Mouse (Mus musculus): Measurements from ENCODE around the gene Acy3. TPM values are rescaled to one million over a fixed set of nuclear protein-coding genes. Genes with fewer than 3 reads are reported as not detected.

Gene Acy3
- total RNA-seq, 2 experiments from 2014 or later: 2.0 to 2.5 TPM

DNA sequence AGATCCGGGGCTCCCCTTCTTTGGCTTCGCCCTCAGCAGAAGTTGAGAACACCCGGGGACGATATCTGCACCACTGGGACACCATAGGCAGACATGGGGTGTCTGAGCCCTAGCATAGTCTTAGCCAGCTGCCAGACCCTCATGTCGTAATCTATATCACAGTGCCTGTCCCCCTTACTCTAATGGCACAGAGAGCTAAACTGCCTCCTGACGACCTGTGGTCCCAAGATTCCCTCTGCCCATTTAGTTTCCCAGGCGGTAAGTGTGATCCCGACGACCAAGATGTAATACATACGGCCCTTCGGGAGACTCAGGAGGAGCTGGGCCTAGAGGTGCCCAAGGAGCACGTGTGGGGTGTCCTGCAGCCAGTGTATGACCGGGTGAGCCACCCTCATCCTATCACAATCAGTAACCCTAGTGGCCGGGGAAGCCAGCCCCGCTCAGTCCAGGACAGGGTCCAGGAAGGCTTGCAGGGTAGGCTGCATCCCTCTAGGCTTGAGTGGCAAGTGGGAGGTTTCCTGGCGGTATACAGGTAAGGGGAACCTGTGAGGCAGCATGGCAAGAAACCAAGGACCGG is 14.7 kb downstream of the Acy3 start:
- no peak for DNase-seq (ENCODE audit: extremely low spot score in 1 of 2, low spot score in 1 of 2)

DNA sequence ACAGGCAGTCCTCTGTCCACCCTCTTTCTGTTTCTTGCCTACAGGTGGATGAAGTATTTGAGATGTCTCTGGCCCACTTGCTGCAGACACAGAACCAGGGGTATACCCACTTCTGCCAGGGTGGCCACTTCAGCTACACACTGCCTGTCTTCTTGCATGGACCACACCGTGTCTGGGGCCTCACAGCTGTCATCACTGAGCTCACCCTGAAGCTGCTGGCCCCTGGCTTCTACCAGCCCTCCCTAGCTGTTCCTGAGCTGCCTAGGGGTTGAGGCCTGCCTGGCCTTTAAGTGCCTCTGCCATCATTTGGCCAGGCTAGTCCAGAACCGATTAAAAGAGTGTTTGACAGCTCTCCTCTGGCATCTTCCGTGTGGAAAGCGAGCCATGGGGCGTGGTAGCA is 15.4 kb downstream of the Acy3 start:
- DNase-seq (ENCODE audit: extremely low spot score in 1 of 2, low spot score in 1 of 2): no peak

DNA sequence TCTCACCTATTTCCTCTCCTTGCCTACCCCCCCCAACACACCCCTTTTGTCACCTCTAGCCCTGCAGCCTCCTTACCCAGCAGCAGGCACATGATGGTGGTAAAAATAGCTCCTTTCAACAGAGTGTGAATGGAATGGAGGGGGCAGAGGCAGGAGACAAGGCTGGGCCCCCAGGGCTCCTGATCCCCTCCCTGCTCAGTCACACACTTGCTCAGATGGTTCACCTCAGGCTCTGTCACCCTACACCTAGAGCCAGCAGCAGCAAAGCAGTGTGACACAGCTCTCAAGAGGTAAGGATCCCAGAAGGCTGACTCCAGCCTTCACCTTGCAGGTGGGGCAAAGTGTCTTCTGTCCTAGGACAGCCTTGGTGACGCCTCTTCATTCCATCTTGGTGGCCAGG is 16.7 kb downstream of the Acy3 start, which contains the start of gene Doc2g:
Gene Doc2g, plus strand, starts transcription at position 202 of the 400 bp plus-strand sequence.
- no peak for DNase-seq (ENCODE audit: extremely low spot score in 1 of 2, low spot score in 1 of 2)

DNA sequence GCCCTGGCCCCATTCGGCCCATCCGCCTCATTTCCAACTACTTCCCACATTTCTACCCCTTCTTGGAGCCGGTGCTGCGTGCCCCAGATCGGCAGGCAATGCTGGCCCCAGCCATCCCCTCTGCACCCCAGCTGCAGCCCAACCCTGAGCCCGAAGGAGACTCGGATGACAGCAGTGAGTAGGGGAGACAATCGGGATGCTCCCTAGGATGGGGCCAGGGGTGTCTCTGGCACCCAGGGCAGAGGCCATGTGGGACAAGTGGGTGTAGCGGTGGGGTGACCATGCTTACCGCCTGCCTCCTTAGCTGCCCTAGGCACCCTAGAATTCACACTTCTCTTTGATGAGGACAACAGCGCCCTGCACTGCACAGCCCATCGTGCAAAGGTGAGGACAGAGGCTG is 17.3 kb downstream of the Acy3 start:
- DNase-seq (ENCODE audit: extremely low spot score in 1 of 2, low spot score in 1 of 2): no peak

DNA sequence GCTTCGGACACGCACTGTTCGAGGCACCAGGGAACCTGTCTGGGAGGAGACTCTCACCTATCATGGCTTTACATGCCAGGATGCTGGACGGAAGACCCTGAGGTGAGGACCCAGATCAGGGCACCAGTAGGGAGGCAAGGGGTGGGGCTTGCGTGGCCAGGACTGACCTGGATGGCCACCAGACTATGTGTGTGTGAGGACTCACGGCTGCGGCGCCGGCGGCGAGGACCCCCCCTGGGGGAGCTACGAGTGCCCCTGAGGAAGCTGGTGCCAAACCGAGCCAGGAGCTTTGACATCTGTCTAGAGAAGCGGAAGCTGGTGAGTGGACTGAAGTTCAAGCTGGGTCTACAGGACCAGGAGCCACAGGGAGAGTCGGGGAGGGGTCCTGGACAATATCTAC is 18.0 kb downstream of the Acy3 start:
- DNase-seq (ENCODE audit: extremely low spot score in 1 of 2, low spot score in 1 of 2): no peak

DNA sequence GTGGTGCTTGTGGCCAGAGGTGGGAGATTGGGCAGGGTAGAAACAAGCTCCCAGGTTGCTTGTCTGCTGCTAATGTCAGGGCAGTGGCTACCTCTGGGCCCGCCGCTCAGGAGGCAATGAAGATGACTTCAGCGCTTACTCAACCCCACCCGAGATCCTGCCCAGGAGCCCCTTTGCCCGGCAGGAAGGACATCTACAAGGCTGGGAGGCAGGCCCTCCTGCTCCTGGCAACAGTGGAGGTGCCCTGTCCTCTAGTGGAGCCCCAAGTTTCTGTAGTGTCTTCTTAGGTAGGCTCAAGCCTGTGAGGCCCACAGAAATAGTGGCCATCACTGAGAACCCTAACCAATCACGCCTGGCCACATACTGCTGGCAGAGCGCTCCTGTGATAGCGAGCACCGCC is 18.7 kb downstream of the Acy3 start:
- DNase-seq (ENCODE audit: extremely low spot score in 1 of 2, low spot score in 1 of 2): no peak

DNA sequence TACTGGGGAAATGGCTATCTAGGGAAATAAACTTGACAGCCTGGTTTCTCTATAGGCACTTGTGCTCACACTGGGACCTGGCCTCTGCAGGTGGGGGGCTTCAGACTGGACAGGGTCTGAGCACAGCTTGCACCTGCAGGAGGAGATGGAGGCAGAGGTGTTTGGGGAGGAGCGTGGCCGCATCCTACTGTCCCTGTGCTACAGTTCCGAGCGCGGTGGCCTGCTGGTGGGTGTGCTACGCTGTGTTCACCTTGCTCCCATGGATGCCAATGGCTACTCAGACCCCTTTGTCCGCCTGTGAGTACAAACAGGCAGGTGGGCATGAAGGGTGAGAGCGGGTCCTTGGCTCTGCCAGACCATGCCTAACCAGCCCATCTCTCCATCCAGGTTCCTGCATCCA is 19.6 kb downstream of the Acy3 start:
- no peak for DNase-seq (ENCODE audit: extremely low spot score in 1 of 2, low spot score in 1 of 2)

DNA sequence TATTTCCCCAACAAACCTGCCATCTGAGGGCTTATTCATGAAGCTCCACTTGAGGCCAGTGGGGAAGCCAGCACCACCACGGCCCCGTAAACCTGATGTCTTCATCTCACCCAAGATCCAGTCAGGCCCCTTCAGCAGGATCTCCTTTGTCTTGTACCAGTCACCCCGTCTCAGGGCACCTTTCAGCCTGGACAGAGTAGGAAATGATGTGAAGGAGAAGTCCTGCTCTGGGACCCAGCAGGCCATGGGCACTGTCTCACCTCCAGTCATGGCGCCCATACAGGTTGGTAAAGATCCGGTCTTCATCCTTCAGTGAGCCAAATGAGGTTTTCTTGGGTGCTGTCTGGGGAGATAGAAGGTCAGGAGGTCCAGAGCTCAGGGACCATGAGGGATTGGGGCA is 24.7 kb downstream of the Acy3 start:
- no peak for DNase-seq (ENCODE audit: extremely low spot score in 1 of 2, low spot score in 1 of 2)

DNA sequence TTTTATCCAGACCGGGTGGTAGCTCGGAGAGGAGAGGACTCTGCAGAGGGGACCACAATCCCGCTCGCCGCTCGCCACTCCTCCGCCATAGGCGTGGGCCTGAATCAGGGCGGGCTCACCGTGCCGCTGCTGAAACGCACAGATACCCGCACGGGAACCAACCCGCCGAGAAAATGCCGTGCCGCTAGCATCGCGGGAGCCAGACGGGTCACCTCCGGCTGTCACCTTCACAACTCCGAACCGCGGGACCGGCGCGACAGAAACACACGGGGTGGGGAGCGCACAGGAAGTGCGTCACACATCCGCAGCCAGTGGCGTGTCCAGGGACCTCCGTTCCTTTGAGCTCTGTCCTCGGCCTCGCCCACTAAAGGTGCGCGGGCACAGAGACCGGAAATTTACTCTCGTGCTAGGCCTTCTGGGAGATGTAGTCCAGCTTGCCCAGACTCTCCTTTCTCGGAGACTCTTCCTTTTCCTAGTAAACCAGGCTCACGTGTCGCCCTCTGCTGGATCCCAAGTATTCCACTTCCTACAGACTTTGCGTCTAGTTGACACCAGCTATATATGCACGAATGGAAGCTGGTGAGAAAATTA is 26.2 kb downstream of the Acy3 start, which contains the start of gene Ndufv1:
Gene Ndufv1, minus strand, starts transcription at position 375 of the 591 bp plus-strand sequence.
- DNase-seq (ENCODE audit: extremely low spot score in 1 of 2, low spot score in 1 of 2): peak; percentile 85 to 87

DNA sequence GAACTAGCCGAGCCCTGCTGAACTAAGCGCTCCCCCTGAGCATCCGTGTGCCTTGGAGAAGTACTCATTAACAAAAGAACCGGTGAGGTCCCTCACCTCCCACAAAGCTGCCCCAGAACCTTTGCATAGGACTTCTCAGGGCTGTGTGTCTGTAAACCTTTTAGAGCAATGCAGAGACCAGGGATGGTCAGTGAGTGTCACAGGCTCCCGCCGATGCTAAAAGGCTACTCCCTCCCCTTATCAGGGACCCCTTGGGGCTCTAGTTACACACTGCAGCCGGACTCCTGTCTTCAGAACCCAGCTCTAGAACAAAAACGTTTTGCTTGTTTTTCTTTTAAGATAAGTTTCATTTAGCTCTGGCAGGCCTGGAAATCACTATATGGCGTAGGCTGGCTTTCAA is 26.7 kb downstream of the Acy3 start:
- no peak for DNase-seq (ENCODE audit: extremely low spot score in 1 of 2, low spot score in 1 of 2)

DNA sequence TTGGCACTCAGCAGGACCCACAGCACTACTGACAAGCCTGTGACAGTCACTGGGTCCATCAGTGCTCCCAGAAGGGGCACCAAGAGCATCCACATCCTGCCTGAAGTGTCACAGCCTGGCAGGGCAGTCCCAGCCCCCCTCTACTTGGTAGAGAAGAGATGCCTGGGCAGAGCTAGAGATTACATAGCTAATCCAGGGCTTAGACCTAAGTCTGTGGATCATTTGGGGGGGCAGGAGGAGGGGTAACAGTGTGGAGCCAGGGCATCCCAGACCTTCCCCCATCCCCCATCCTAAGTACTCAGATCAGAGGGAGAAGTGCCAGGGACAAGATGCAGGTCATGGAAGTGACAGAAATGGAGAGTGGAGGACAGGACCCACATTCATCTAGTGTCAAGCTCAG is 28.4 kb downstream of the Acy3 start:
- DNase-seq (ENCODE audit: extremely low spot score in 1 of 2, low spot score in 1 of 2): no peak

DNA sequence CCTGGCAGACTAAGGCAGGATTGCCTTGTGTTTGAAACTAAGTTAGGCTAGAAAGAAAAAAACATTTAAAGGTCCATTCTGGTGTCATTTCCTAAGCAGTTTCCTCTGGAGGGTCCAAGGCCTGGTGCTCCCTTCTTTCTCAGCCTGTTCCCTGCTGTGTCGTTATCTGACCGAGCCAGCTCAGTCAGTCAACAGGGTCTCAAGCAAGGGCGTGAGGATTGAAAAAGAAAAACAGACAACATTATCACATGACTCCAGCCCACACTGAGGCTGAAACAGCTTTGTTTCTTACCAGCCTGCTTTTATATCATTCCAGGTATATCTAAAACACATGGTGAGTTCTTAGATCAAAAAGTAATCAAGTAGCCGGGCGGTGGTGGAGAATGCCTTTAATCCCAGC is 29.3 kb downstream of the Acy3 start:
- DNase-seq (ENCODE audit: extremely low spot score in 1 of 2, low spot score in 1 of 2): no peak

DNA sequence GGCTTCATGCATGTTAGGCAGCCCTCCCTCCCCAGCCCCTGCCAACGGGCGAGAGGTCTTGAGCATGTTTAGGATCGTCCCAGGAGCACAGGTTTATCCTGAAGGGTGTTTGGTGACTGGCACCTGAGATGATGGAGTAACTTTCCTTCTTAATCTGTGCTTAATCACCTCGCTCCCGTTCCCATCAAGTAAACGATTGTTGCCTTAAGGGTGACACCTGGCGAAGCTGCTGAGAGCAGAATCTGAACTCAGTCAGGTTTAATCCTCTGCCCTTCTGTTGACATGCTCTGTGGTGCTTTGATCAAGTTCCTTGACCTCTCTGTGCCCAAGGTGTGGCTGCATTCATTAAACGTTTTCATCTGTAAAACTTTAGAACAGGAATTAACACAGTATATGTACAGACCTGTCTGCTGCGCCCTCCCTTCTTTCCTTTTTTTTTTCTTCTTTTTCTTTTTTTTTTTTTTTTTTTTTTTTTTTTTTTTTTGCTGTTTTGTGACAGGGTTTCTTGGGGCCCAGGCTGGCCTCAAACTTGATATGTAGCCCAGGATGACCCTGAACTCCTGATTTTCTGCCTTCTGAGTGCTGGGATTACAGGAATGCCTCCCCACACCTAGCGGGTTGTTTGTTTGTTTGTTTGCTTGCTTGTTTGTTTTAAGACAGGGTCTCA is 31.7 kb downstream of the Acy3 start:
- DNase-seq (ENCODE audit: extremely low spot score in 1 of 2, low spot score in 1 of 2): no peak

DNA sequence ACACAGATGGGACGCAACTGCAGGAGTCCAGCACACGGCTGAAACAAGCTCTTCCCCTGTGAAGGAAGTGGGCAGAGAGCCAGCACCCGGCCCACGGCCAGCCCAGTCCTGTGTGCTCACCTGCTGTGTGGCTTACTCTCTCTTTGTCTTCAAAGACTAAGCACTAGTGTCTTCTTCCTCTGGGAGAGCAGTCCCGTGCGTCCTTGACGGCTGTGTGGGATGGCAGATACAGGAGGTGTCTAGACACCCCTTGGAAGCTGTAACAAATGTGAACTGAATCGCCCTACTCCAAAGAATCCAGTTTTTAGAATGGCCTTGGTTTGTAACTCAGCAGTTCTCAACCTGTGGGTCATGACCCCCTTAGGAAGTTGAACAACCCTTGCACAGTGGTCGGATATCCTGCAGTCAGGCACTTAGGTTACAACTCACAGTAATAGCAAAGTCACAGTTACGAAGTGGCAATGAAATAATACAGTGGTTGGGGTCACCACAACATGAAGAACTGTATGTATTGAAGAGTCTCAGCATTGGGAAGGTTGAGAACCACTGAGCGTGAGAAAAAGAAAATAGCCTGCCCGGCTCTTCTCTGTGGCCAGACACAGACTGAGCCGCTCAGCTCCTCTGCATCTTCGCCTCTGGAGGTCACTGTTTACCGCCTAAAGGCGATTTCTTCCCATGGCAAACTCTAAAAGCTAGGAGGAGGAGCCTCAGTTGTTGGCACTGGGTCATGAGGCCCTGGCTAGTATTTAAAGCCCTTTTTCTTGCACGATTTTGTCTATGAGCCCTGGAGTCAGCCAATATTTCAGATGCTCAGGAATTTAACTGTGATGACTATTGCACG is 32.6 kb downstream of the Acy3 start:
- DNase-seq (ENCODE audit: extremely low spot score in 1 of 2, low spot score in 1 of 2): peak in 1 of 2 experiments; percentile 61

DNA sequence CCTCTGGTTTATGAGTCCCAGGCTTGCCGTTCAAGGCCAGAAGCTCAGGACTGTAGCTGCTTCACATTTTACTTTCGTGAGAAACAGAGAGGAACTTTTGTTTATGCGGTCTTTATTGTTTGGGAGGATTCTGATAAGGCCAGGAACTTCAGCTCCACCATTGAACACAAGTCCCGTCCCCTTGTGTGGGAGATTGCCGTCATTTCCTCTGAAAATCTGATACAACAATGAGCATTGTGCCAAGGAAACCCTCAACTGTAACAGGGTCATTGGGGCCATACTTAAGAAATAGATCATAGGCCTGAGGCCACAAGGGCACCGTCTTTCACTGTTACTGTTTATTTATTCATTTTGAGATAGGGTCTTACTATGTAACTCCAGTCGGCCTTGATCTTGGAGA is 36.8 kb downstream of the Acy3 start:
- DNase-seq (ENCODE audit: extremely low spot score in 1 of 2, low spot score in 1 of 2): no peak

DNA sequence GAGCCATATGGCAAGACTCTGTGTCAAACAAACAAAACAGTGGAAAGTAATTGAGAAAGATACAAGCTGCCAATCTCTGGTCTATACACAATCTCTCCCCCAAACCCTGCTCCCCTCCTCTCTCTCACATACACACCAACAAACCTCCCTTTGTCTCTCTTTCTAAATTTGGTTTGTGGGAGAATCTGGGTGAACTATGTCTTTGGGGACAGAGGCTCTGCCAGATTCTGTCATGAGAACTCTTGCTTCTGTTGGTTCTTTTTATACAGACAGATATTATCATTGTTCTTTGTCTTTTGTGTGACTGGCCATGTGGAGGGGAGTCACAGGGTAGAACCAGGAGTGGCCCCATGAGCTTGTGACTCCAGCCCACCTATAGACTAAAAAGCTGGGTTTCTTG is 41.2 kb downstream of the Acy3 start:
- DNase-seq (ENCODE audit: extremely low spot score in 1 of 2, low spot score in 1 of 2): no peak

DNA sequence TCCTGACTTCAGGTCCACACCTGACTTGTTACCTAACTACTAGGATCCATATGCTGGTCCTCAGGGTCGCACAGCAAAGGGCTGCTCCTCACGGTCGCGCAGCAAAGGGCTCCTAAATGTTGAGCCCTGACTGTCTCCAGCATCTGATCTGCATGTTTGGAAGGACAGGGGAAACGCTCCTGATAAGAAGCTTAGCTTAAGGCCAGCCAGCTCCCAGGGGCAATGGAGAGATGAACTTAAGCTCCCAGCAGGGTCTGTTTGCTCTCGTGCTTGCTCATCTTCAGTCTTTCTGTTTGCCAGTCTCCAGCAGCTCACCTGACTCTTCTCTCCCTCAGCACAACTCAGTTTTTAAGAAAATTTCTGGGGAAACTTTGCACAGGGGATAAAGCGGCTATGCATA is 46.3 kb downstream of the Acy3 start:
- no peak for DNase-seq (ENCODE audit: extremely low spot score in 1 of 2, low spot score in 1 of 2)

DNA sequence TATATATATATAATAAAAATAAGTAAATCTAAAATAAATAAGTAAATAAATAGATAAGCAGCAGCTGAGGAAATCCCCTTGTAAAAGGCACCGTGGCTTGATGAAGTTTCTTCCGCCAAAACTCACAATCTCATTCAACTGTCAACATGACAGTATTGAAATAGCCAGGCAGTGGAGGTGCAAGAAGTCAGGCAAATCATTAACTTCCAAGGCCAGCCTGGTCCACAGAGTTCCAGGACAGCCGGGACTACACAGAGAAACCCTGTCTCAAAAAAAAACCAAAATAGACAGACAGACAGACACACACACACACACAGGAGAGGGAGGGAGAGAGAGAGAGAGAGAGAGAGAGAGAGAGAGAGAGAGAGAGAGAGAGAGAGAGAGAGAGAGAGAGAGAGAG is 46.9 kb downstream of the Acy3 start:
- no peak for DNase-seq (ENCODE audit: extremely low spot score in 1 of 2, low spot score in 1 of 2)

DNA sequence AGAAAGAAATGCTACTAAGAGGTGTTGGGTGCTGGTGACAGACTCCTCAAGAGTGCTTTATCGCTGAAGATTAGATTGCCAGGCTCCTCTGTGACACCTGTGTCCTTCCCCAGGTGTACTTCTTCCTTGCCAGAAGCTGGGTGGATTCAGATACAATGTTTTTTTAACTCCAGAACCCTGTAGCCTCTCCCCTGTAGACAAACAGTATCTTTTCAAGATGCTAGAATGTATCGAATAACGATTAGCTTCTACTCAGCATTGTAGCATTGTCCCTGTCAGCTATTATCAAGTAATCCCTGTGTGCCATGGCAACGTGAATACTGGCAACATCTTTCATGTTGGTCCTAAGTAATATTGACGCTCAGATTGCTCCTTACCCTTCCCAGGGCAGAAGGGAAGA is 47.4 kb downstream of the Acy3 start:
- no peak for DNase-seq (ENCODE audit: extremely low spot score in 1 of 2, low spot score in 1 of 2)

DNA sequence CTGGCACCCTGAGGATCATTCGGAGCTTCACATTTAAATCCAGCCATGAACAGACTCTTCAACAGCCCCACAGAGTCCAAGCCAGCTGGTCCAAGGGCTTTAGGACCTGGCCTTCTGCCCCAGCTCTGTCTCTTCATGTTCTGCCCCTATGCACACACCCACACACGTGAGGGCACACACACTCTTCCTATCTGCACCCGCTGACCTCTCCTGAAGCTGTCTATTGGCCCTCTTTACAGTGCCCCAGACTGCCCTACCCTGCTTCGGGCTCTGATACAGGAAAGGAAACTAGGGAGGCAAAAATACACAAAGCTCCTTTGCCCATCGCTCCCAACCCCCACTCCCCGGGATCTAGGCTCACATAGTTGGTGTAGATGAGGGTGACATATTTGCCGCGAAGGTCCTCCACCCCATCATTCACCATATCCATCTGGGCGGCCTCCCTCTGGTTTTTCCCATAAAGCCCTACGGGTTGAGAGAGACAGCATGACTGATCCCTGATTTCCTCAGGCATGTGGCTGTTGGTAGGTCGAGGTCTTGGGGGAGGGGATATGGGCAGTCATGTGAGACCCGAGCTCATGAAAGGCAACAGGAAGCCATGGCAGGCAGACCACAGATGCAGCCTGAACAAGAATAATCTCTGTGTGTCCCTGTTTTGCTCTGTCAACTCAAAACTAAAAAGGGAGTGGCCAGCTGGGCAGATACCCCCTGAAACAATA is 50.1 kb downstream of the Acy3 start:
- no peak for DNase-seq (ENCODE audit: extremely low spot score in 1 of 2, low spot score in 1 of 2)

Measured in layer of hippocampus, postnatal 25 days (tissue).